9 mouse cellular contexts compared by ENCODE assay signal in the genomic region with DNA sequence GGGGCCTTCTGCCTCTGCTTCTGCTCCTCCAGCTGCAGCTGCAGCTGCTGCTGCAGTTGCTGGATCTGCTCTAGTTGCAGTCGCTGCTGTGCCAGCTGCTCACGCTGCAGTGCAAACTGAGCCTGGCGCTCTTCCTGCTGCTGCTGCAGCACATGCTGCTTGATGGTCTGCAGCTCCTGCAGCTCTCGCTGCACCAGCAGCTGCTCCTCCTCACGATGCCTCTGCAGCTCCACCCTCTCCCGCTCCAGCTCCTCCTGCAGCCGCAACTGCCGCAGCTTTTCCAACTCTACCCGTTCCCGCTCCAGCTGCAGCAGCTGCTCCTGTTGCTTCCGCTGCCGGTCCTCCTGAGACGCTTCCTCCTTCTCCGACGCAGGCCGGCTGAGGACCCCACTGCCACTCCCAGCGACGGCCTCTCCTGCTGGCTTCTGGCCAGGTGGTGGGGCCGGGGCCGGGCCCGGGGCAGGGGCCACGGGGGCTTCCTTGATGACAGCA. TPM values are rescaled to one million over a fixed set of nuclear protein-coding genes. Genes with fewer than 3 reads are reported as not detected.
DNase-seq lines count a peak whose midpoint lies in the region; ATAC-seq and TF ChIP-seq lines count a peak whose summit lies in the region.
"Had no signal": no experiment of that assay in that cellular context is flagged by ENCODE, and none has a peak within 500 bp of the region (broad histone marks: within the 10 kb centered on the region; RNA-seq: fewer than 3 reads in every experiment).

No protein-coding gene starts in this region.

- ATAC-seq in granulocyte monocyte progenitor cell, adult 5-6 weeks (replicated peaks; ENCODE audit: poor library complexity, severe bottlenecking) = peak; percentile 55
- ATAC-seq in liver, embryonic 14.5 days (ENCODE audit: insufficient read depth) = no peak
- ATAC-seq in stomach, embryonic 14.5 days (ENCODE audit: insufficient number of reproducible peaks, insufficient read depth, low FRiP score, low read depth) = no peak

- no peak overlapping the region for H3K9ac ChIP-seq in liver, embryonic 14.5 days (replicated peaks)
- H3K9ac ChIP-seq in stomach, embryonic 14.5 days (replicated peaks; ENCODE audit: low read depth, low read length) = peak overlapping the region; percentile 23; the same call in 1 of the 2 replicates

- H3K4me1 ChIP-seq in cerebellum, adult 2 months (ENCODE audit: control insufficient read depth, insufficient read depth, low read length) = peaks cover 48% of the 10 kb centered on the region
- H3K4me1 ChIP-seq in liver, embryonic 14.5 days (replicated peaks; ENCODE audit: control insufficient read depth in 2 of 2, insufficient read depth in 2 of 2, low read length in 1 of 2) = no peaks in the 10 kb centered on the region
- peaks cover 12% of the 10 kb centered on the region for H3K4me1 ChIP-seq in stomach, embryonic 14.5 days (ENCODE audit: control insufficient read depth, insufficient read depth, low read length)

- no peak for TF ChIP-seq CTCF in cerebellum, adult 2 months (IDR thresholded peaks at IDR 0.05; ENCODE audit: borderline replicate concordance, insufficient read depth, low read depth, low read length)
- TF ChIP-seq CTCF in liver, embryonic 14.5 days (IDR thresholded peaks at IDR 0.05; ENCODE audit: low read depth) = no peak

- H3K36me3 ChIP-seq in liver, embryonic 14.5 days (replicated peaks; ENCODE audit: control insufficient read depth, insufficient read depth, low read depth) = no peaks in the 10 kb centered on the region
- no peaks in the 10 kb centered on the region for H3K36me3 ChIP-seq in stomach, embryonic 14.5 days (ENCODE audit: control insufficient read depth, insufficient read depth, low read length)

- WGBS in cerebellum, adult 2 months = 23% methylated on average over 22 of the region's 22 CpGs
- 12% methylated on average over 22 of the region's 22 CpGs for WGBS in liver, embryonic 14.5 days (ENCODE audit: insufficient replicate concordance)
- 7% methylated on average over 22 of the region's 22 CpGs for WGBS in stomach, embryonic 14.5 days

- H3K4me3 ChIP-seq in cerebellum, adult 2 months (replicated peaks; ENCODE audit: insufficient read depth, low read depth, low read length) = no peak overlapping the region
- peak overlapping the region; percentile 1; a peak in 2 of 4 replicates for H3K4me3 ChIP-seq in liver, embryonic 14.5 days (ENCODE audit: insufficient read depth in 1 of 2, low read depth in 2 of 2, low read length in 2 of 2)
- H3K4me3 ChIP-seq in stomach, embryonic 14.5 days (ENCODE audit: low read depth, low read length) = peak overlapping the region; percentile 24; the same call in 1 of the 2 replicates
- H3K4me3 ChIP-seq: erythroblast, embryonic 14.5 days had no signal

- peak overlapping the region; percentile 42 for H3K4me2 ChIP-seq in liver, embryonic 14.5 days (ENCODE audit: low read depth)
- H3K4me2 ChIP-seq in stomach, embryonic 14.5 days (replicated peaks; ENCODE audit: low read depth, low read length) = peak overlapping the region; percentile 57

- no peak for TF ChIP-seq EP300 in liver, embryonic 14.5 days (IDR thresholded peaks at IDR 0.05; ENCODE audit: low read depth)

- no peak for DNase-seq in cerebellum, adult 2 months
- DNase-seq in cerebellum, postnatal 14 days = no peak
- DNase-seq in CD4-positive helper T cell, adult 2 months (ENCODE audit: low read depth, low spot score) = peak; percentile 34
- no peak for DNase-seq in liver, embryonic 14.5 days (ENCODE audit: low read depth in 3 of 3, low spot score in 3 of 3)
- DNase-seq in ovary, postnatal 36 days (ENCODE audit: low spot score) = no peak
- DNase-seq in cerebellum, adult 8-10 months = no peak

- no peaks in the 10 kb centered on the region for H3K9me3 ChIP-seq in liver, embryonic 14.5 days (ENCODE audit: control insufficient read depth, low read length)
- peaks cover 5% of the 10 kb centered on the region; the same call in 1 of the 2 replicates for H3K9me3 ChIP-seq in stomach, embryonic 14.5 days (ENCODE audit: control insufficient read depth, low read depth, low read length)

- TF ChIP-seq POLR2A in cerebellum, adult 2 months (IDR thresholded peaks at IDR 0.05; ENCODE audit: borderline replicate concordance, insufficient read depth, low read length) = no peak

- peak overlapping the region; percentile 0; the same call in 1 of the 2 replicates for H3K27ac ChIP-seq in cerebellum, adult 2 months (ENCODE audit: insufficient read depth, low read length)
- H3K27ac ChIP-seq in liver, embryonic 14.5 days = no peak overlapping the region
- no peak overlapping the region for H3K27ac ChIP-seq in stomach, embryonic 14.5 days (ENCODE audit: low read length)

- H3K27me3 ChIP-seq in cerebellum, adult 2 months (ENCODE audit: control insufficient read depth, insufficient read depth, low read length) = no peaks in the 10 kb centered on the region
- peaks cover 5% of the 10 kb centered on the region; the same call in 1 of the 2 replicates for H3K27me3 ChIP-seq in liver, embryonic 14.5 days (ENCODE audit: control insufficient read depth, insufficient read depth, low read length)
- H3K27me3 ChIP-seq in stomach, embryonic 14.5 days (ENCODE audit: control insufficient read depth, insufficient read depth, low read length) = no peaks in the 10 kb centered on the region

RNA-seq across cellular contexts. Expression of a gene that starts 16.7 kb away (rescaled TPM):
- 69.6 and 83.5 TPM in 2 replicates for polyA plus RNA-seq in cerebellum, adult 2 months (2012; rRNA removed)
- 72.6 and 79.0 TPM in 2 replicates for total RNA-seq in granulocyte monocyte progenitor cell, adult 5-6 weeks (2014; fragmentation: Nextera tagmentation)
- total RNA-seq in granulocyte monocyte progenitor cell, adult 5-6 weeks (2017) = 75.8 and 83.2 TPM in 2 replicates
- 126 and 150 TPM in 2 replicates for polyA plus RNA-seq in liver, embryonic 14.5 days (2012; rRNA removed)
- polyA plus RNA-seq in liver, embryonic 14.5 days (2014; fragmentation: Nextera tagmentation; extraction: Ambion mirVana) = 153 and 172 TPM in 2 replicates
- 52.2 and 58.0 TPM in 2 replicates for polyA plus RNA-seq in stomach, embryonic 14.5 days (2014; fragmentation: Nextera tagmentation; extraction: Ambion mirVana)

RNA-seq across cellular contexts. Expression of a gene that starts 28.0 kb away (rescaled TPM):
- polyA plus RNA-seq in cerebellum, adult 2 months (2012; rRNA removed) = 184 and 213 TPM in 2 replicates
- 64.5 and 75.3 TPM in 2 replicates for total RNA-seq in granulocyte monocyte progenitor cell, adult 5-6 weeks (2014; fragmentation: Nextera tagmentation)
- total RNA-seq in granulocyte monocyte progenitor cell, adult 5-6 weeks (2017) = 29.7 and 30.3 TPM in 2 replicates
- polyA plus RNA-seq in liver, embryonic 14.5 days (2012; rRNA removed) = 139 and 146 TPM in 2 replicates
- 88.2 and 102 TPM in 2 replicates for polyA plus RNA-seq in liver, embryonic 14.5 days (2014; fragmentation: Nextera tagmentation; extraction: Ambion mirVana)
- polyA plus RNA-seq in stomach, embryonic 14.5 days (2014; fragmentation: Nextera tagmentation; extraction: Ambion mirVana) = 31.1 and 33.5 TPM in 2 replicates

RNA-seq across cellular contexts. Expression of a gene that starts 30.9 kb away (rescaled TPM):
- 0.13 TPM in 1 of 2 replicates, not detected in the other for polyA plus RNA-seq in cerebellum, adult 2 months (2012; rRNA removed)
- total RNA-seq in granulocyte monocyte progenitor cell, adult 5-6 weeks (2014; fragmentation: Nextera tagmentation) = 0.67 TPM in 1 of 2 replicates, not detected in the other
- 0.34 and 1.6 TPM in 2 replicates for total RNA-seq in granulocyte monocyte progenitor cell, adult 5-6 weeks (2017)
- polyA plus RNA-seq in liver, embryonic 14.5 days (2012; rRNA removed) = 21.0 and 21.3 TPM in 2 replicates
- polyA plus RNA-seq in liver, embryonic 14.5 days (2014; fragmentation: Nextera tagmentation; extraction: Ambion mirVana) = 24.1 and 29.7 TPM in 2 replicates
- 3.7 and 4.4 TPM in 2 replicates for polyA plus RNA-seq in stomach, embryonic 14.5 days (2014; fragmentation: Nextera tagmentation; extraction: Ambion mirVana)

RNA-seq across cellular contexts. Expression of a gene that starts 58.2 kb away (rescaled TPM):
- 2.7 TPM in 2 replicates for polyA plus RNA-seq in cerebellum, adult 2 months (2012; rRNA removed)
- 2.2 and 3.4 TPM in 2 replicates for total RNA-seq in granulocyte monocyte progenitor cell, adult 5-6 weeks (2014; fragmentation: Nextera tagmentation)
- total RNA-seq in granulocyte monocyte progenitor cell, adult 5-6 weeks (2017) = 2.2 and 3.1 TPM in 2 replicates
- polyA plus RNA-seq in liver, embryonic 14.5 days (2012; rRNA removed) = 0.51 and 0.75 TPM in 2 replicates
- polyA plus RNA-seq in liver, embryonic 14.5 days (2014; fragmentation: Nextera tagmentation; extraction: Ambion mirVana) = 0.89 and 1.4 TPM in 2 replicates
- 3.1 TPM in 2 replicates for polyA plus RNA-seq in stomach, embryonic 14.5 days (2014; fragmentation: Nextera tagmentation; extraction: Ambion mirVana)
